In genomic region chr17:27643101-27643500, GRCm38 (mm10) we compare ENCODE assay signal across 9 mouse cellular contexts. TPM values are rescaled to one million over a fixed set of nuclear protein-coding genes. Genes with fewer than 3 reads are reported as not detected.
A peak's percentile ranks its signal among the peaks of the same experiment; 100 is the strongest.
DNase-seq lines count a peak whose midpoint lies in the region; ATAC-seq and TF ChIP-seq lines count a peak whose summit lies in the region.
"Had no signal": no experiment of that assay in that cellular context is flagged by ENCODE, and none has a peak within 500 bp of the region (broad histone marks: within the 10 kb centered on the region; RNA-seq: fewer than 3 reads in every experiment).

No protein-coding gene starts in this region.

- no peaks in the 10 kb centered on the region for H3K27me3 ChIP-seq in kidney, embryonic 15.5 days
- no peaks in the 10 kb centered on the region; the same call in 1 of the 2 replicates for H3K27me3 ChIP-seq in hindbrain, embryonic 12.5 days
- H3K27me3 ChIP-seq in heart, embryonic 10.5 days (ENCODE audit: insufficient read depth, poor library complexity, severe bottlenecking): no peaks in the 10 kb centered on the region
- no peaks in the 10 kb centered on the region for H3K27me3 ChIP-seq in thymus, adult 2 months (ENCODE audit: control insufficient read depth, insufficient read depth, low read length)

- no peak for DNase-seq in kidney, postnatal 36 days
- peak; percentile 89 to 92 for DNase-seq in cerebellum, postnatal 10 days
- peak; percentile 48 for DNase-seq in neural tube, embryonic 10.5 days (ENCODE audit: extremely low spot score, low spot score)
- DNase-seq in heart, embryonic 10.5 days (ENCODE audit: low spot score): no peak
- no peak for DNase-seq in thymus, adult 2 months
- DNase-seq in embryo, embryonic 11 days: no peak

- no peak for TF ChIP-seq POLR2A in thymus, adult 2 months (IDR thresholded peaks at IDR 0.05; ENCODE audit: control insufficient read depth, extremely low read depth, insufficient read depth, low read length, poor library complexity)

- ATAC-seq in kidney, embryonic 15.5 days (replicated peaks; ENCODE audit: low FRiP score): no peak
- peak; percentile 42; the same call in 1 of the 2 replicates for ATAC-seq in hindbrain, embryonic 12.5 days (ENCODE audit: low FRiP score)
- ATAC-seq: CD4-positive, CD25-positive, alpha-beta regulatory T cell, adult 4 months had no signal

- WGBS in kidney, embryonic 15.5 days: 22% methylated on average over 6 of the region's 6 CpGs
- 37% methylated on average over 6 of the region's 6 CpGs for WGBS in hindbrain, embryonic 12.5 days
- WGBS in heart, embryonic 10.5 days: 32% methylated on average over 6 of the region's 6 CpGs
- WGBS in thymus, adult 2 months: 22% methylated on average over 6 of the region's 6 CpGs

- peak overlapping the region; percentile 37 for H3K27ac ChIP-seq in kidney, embryonic 15.5 days
- peak overlapping the region; percentile 89 for H3K27ac ChIP-seq in hindbrain, embryonic 12.5 days
- H3K27ac ChIP-seq in heart, embryonic 10.5 days: no peak overlapping the region
- H3K27ac ChIP-seq in thymus, adult 2 months (ENCODE audit: control insufficient read depth, insufficient read depth, low read length): no peak overlapping the region

- H3K9ac ChIP-seq in kidney, embryonic 15.5 days: no peak overlapping the region
- H3K9ac ChIP-seq in hindbrain, embryonic 12.5 days: peak overlapping the region; percentile 47; the same call in 1 of the 2 replicates

- no peaks in the 10 kb centered on the region for H3K9me3 ChIP-seq in kidney, embryonic 15.5 days (replicated peaks)
- H3K9me3 ChIP-seq in hindbrain, embryonic 12.5 days (replicated peaks): no peaks in the 10 kb centered on the region
- H3K9me3 ChIP-seq in heart, embryonic 10.5 days: no peaks in the 10 kb centered on the region

- TF ChIP-seq CTCF in thymus, adult 2 months (IDR thresholded peaks at IDR 0.05; ENCODE audit: borderline replicate concordance, control insufficient read depth, extremely low read depth, insufficient read depth, low read length, poor library complexity): no peak

- H3K36me3 ChIP-seq in kidney, embryonic 15.5 days: no peaks in the 10 kb centered on the region
- H3K36me3 ChIP-seq in hindbrain, embryonic 12.5 days: no peaks in the 10 kb centered on the region
- no peaks in the 10 kb centered on the region for H3K36me3 ChIP-seq in heart, embryonic 10.5 days
- H3K36me3 ChIP-seq in thymus, adult 2 months (ENCODE audit: control insufficient read depth, insufficient read depth, low read length): no peaks in the 10 kb centered on the region

- peaks cover 11% of the 10 kb centered on the region for H3K4me1 ChIP-seq in kidney, embryonic 15.5 days
- peaks cover 13% of the 10 kb centered on the region for H3K4me1 ChIP-seq in hindbrain, embryonic 12.5 days
- peaks cover 19% of the 10 kb centered on the region for H3K4me1 ChIP-seq in heart, embryonic 10.5 days
- no peaks in the 10 kb centered on the region for H3K4me1 ChIP-seq in thymus, adult 2 months (replicated peaks; ENCODE audit: control insufficient read depth, insufficient read depth, low read length)

- H3K4me3 ChIP-seq in kidney, embryonic 15.5 days (replicated peaks): no peak overlapping the region
- no peak overlapping the region for H3K4me3 ChIP-seq in hindbrain, embryonic 12.5 days
- no peak overlapping the region for H3K4me3 ChIP-seq in heart, embryonic 10.5 days
- no peak overlapping the region for H3K4me3 ChIP-seq in thymus, adult 2 months (ENCODE audit: control insufficient read depth, insufficient read depth, low read length)

- peak overlapping the region; percentile 39 for H3K4me2 ChIP-seq in kidney, embryonic 15.5 days
- H3K4me2 ChIP-seq in hindbrain, embryonic 12.5 days (replicated peaks): peak overlapping the region; percentile 28

RNA-seq across cellular contexts. Expression of gene Rps10, which starts 6.6 kb away (rescaled TPM):
- polyA plus RNA-seq in kidney, embryonic 15.5 days (2015; fragmentation: Nextera tagmentation; extraction: Ambion mirVana): 973 and 1,016 TPM in 2 replicates
- 618 and 712 TPM in 2 replicates for polyA plus RNA-seq in hindbrain, embryonic 12.5 days (2016; fragmentation: Nextera tagmentation; extraction: Ambion mirVana)
- polyA plus RNA-seq in heart, embryonic 10.5 days (2016; fragmentation: Nextera tagmentation; extraction: Ambion mirVana): 629 and 734 TPM in 2 replicates
- polyA plus RNA-seq in thymus, adult 2 months (2012; rRNA removed): 1,664 and 2,025 TPM in 2 replicates

RNA-seq across cellular contexts. Expression of gene RPS10-NUDT3, which starts 8.1 kb away (rescaled TPM):
- not detected in 2 replicates for polyA plus RNA-seq in kidney, embryonic 15.5 days (2015; fragmentation: Nextera tagmentation; extraction: Ambion mirVana)
- polyA plus RNA-seq in hindbrain, embryonic 12.5 days (2016; fragmentation: Nextera tagmentation; extraction: Ambion mirVana): not detected in 2 replicates
- not detected in 2 replicates for polyA plus RNA-seq in heart, embryonic 10.5 days (2016; fragmentation: Nextera tagmentation; extraction: Ambion mirVana)
- polyA plus RNA-seq in thymus, adult 2 months (2012; rRNA removed): not detected in 2 replicates
- polyA plus RNA-seq: CD4-positive, CD25-positive, alpha-beta regulatory T cell, adult 4 months had no signal

RNA-seq across cellular contexts. Expression of gene Pacsin1, which starts 12.2 kb away (rescaled TPM):
- 0.99 and 1.5 TPM in 2 replicates for polyA plus RNA-seq in kidney, embryonic 15.5 days (2015; fragmentation: Nextera tagmentation; extraction: Ambion mirVana)
- 11.0 and 13.4 TPM in 2 replicates for polyA plus RNA-seq in hindbrain, embryonic 12.5 days (2016; fragmentation: Nextera tagmentation; extraction: Ambion mirVana)
- polyA plus RNA-seq in heart, embryonic 10.5 days (2016; fragmentation: Nextera tagmentation; extraction: Ambion mirVana): 2.1 and 3.3 TPM in 2 replicates
- 24.0 and 24.7 TPM in 2 replicates for polyA plus RNA-seq in thymus, adult 2 months (2012; rRNA removed)

RNA-seq across cellular contexts. Expression of gene Nudt3, which starts 19.8 kb away (rescaled TPM):
- polyA plus RNA-seq in kidney, embryonic 15.5 days (2015; fragmentation: Nextera tagmentation; extraction: Ambion mirVana): 75.2 and 81.5 TPM in 2 replicates
- polyA plus RNA-seq in hindbrain, embryonic 12.5 days (2016; fragmentation: Nextera tagmentation; extraction: Ambion mirVana): 199 and 204 TPM in 2 replicates
- polyA plus RNA-seq in heart, embryonic 10.5 days (2016; fragmentation: Nextera tagmentation; extraction: Ambion mirVana): 89.7 and 107 TPM in 2 replicates
- 86.3 and 110 TPM in 2 replicates for polyA plus RNA-seq in thymus, adult 2 months (2012; rRNA removed)

Comparison
In these comparisons a context has a peak if more than half of its experiments do, and no peak if none do; other contexts are left out.
1. H3K27ac ChIP-seq: peak in kidney, embryonic 15.5 days (single experiment) and hindbrain, embryonic 12.5 days (single experiment); none in heart, embryonic 10.5 days (single experiment) and thymus, adult 2 months (single experiment).
2. DNase-seq: peak in cerebellum, postnatal 10 days (2 of 2) and neural tube, embryonic 10.5 days (single experiment); none in kidney, postnatal 36 days (0 of 2), heart, embryonic 10.5 days (single experiment), thymus, adult 2 months (single experiment) and embryo, embryonic 11 days (single experiment).